Comparison of ENCODE assay signal across 8 mouse cellular contexts in the genomic region with DNA sequence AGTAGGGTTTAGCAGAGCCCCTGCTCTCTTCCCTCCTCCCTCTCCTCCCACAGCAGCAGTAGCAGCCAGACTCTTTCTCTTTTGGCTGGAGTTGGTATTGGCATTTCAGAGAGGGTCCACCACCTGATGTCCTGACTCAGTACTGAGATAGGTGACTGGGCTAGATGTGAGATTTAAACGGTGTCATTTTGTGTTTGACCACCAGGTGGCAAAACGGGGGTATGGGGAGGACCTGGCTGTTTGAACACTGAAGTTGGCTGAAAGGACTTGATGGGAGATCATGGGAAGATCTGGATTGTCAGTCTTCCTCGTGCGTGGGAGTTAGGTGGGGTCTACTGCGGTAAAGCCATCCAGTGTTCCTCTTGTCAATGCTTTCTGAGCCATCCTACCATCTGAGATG. TPM values are rescaled to one million over a fixed set of nuclear protein-coding genes. Genes with fewer than 3 reads are reported as not detected.
DNase-seq lines count a peak whose midpoint lies in the region; ATAC-seq and TF ChIP-seq lines count a peak whose summit lies in the region.

No protein-coding gene starts in this region.

- 24% methylated on average over 5 of the region's 5 CpGs for WGBS in midbrain, postnatal 0 days

- H3K27me3 ChIP-seq in midbrain, postnatal 0 days (ENCODE audit: insufficient read depth, low read length), result no peaks in the 10 kb centered on the region

- no peak overlapping the region for H3K9ac ChIP-seq in midbrain, postnatal 0 days (replicated peaks; ENCODE audit: low read length, poor library complexity, severe bottlenecking)

- no peak overlapping the region for H3K27ac ChIP-seq in left cerebral cortex, adult 2 months
- H3K27ac ChIP-seq in midbrain, postnatal 0 days (ENCODE audit: low read depth, low read length), result no peak overlapping the region

- no peak overlapping the region for H3K4me2 ChIP-seq in midbrain, postnatal 0 days (ENCODE audit: low read depth, low read length, poor library complexity, severe bottlenecking)

- ATAC-seq in midbrain, postnatal 0 days (ENCODE audit: low FRiP score), result 0 out of 2 replicates have a peak, but pooled peaks have one; percentile 58

- no peak overlapping the region for H3K4me3 ChIP-seq in left cerebral cortex, adult 2 months
- H3K4me3 ChIP-seq in midbrain, postnatal 0 days (ENCODE audit: low read depth, low read length), result no peak overlapping the region

- no peaks in the 10 kb centered on the region for H3K9me3 ChIP-seq in midbrain, postnatal 0 days (ENCODE audit: low read length)

- intact Hi-C loops in left cerebral cortex, adult 2 months (cut with DNase I), result loop anchor here (1.0 to 2.0 kb wide), 2 partner anchors 123 to 219 kb away; no protein-coding TSS in a partner anchor

- TF ChIP-seq CTCF in left cerebral cortex, adult 2 months (IDR thresholded peaks at IDR 0.05), result peak; percentile 73
- peak; percentile 90 for TF ChIP-seq CTCF in midbrain, postnatal 0 days (IDR thresholded peaks at IDR 0.05)

- no peaks in the 10 kb centered on the region for H3K4me1 ChIP-seq in midbrain, postnatal 0 days (ENCODE audit: insufficient read depth, low read length)

- peak; percentile 39 for DNase-seq in ovary, postnatal 14 days (ENCODE audit: low spot score)
- no peak for DNase-seq in ovary, postnatal 10 days (ENCODE audit: low spot score)
- DNase-seq in T-cell, adult 2 months (ENCODE audit: low spot score), result peak; percentile 59
- peak; percentile 86 to 87 for DNase-seq in cerebellum, postnatal 14 days
- DNase-seq in heart, adult 9 months (ENCODE audit: low spot score in 2 of 2), result peak; percentile 20 to 32
- peak; percentile 35 to 56 for DNase-seq in left cerebral cortex, adult 2 months (ENCODE audit: extremely low spot score in 1 of 2, low spot score in 2 of 2)
- peak; percentile 73 for DNase-seq in midbrain, postnatal 0 days (ENCODE audit: low spot score)
- DNase-seq in thymus, postnatal 4 days, result peak; percentile 74

- H3K36me3 ChIP-seq in midbrain, postnatal 0 days (ENCODE audit: insufficient read depth, low read length), result peaks cover 37% of the 10 kb centered on the region

RNA-seq across cellular contexts. Expression of a gene that starts 10.7 kb away (rescaled TPM):
- 10 to 100 TPM; 87.1 to 94.4 TPM for total RNA-seq in left cerebral cortex, adult 2 months (2021)
- 115 and 137 TPM in 2 replicates for total RNA-seq in midbrain, postnatal 0 days (2014; rRNA removed)
- polyA plus RNA-seq in midbrain, postnatal 0 days (2015; fragmentation: Nextera tagmentation; extraction: Ambion mirVana), result 149 and 155 TPM in 2 replicates

RNA-seq across cellular contexts. Expression of a gene that starts 13.4 kb away (rescaled TPM):
- total RNA-seq in left cerebral cortex, adult 2 months (2021), result under 1 TPM; 0.41 to 0.51 TPM
- not detected in 2 replicates for total RNA-seq in midbrain, postnatal 0 days (2014; rRNA removed)
- 0.07 TPM in 1 of 2 replicates, not detected in the other for polyA plus RNA-seq in midbrain, postnatal 0 days (2015; fragmentation: Nextera tagmentation; extraction: Ambion mirVana)

RNA-seq across cellular contexts. Expression of a gene that starts 15.9 kb away (rescaled TPM):
- total RNA-seq in left cerebral cortex, adult 2 months (2021), result 1 to 10 TPM; 2.8 TPM
- total RNA-seq in midbrain, postnatal 0 days (2014; rRNA removed), result 0.94 and 0.99 TPM in 2 replicates
- polyA plus RNA-seq in midbrain, postnatal 0 days (2015; fragmentation: Nextera tagmentation; extraction: Ambion mirVana), result 2.8 and 2.9 TPM in 2 replicates

RNA-seq across cellular contexts. Expression of a gene that starts 33.8 kb away (rescaled TPM):
- under 1 TPM; 0.68 to 0.89 TPM for total RNA-seq in left cerebral cortex, adult 2 months (2021)
- total RNA-seq in midbrain, postnatal 0 days (2014; rRNA removed), result 8.6 and 10.8 TPM in 2 replicates
- 6.9 and 8.2 TPM in 2 replicates for polyA plus RNA-seq in midbrain, postnatal 0 days (2015; fragmentation: Nextera tagmentation; extraction: Ambion mirVana)
